Mouse (Mus musculus) CH12.LX (cell line): ENCODE measurements around the gene Ccdc62. TPM values are rescaled to one million over a fixed set of nuclear protein-coding genes. Genes with fewer than 3 reads are reported as not detected.

ENCODE experiments used
- DNase-seq: peaks from one replicate; pipeline ENCODE4 v3.0.0-alpha.2; 2013; ENCODE audit errors: extremely low read depth
- H3K27ac ChIP-seq: 2 replicates; pipeline ENCODE4 v1.5.1; 2012; ENCODE audit warnings: low read depth, mild to moderate bottlenecking, control low read depth, moderate library complexity; ENCODE audit not compliant: insufficient read depth
- H3K27me3 ChIP-seq: replicated peaks from 2 replicates; pipeline ENCODE3; 2012; ENCODE audit warnings: inconsistent platforms
- H3K36me3 ChIP-seq, 2 experiments: replicated peaks in 1 of 2; 2 replicates each; pipeline versions ENCODE3 to v1.6.1; 2012; ENCODE audit warnings: inconsistent platforms in 1 of 2, low read length in 1 of 2, mild to moderate bottlenecking in 1 of 2, mixed read lengths in 1 of 2, moderate library complexity in 1 of 2; ENCODE audit not compliant: control insufficient read depth in 1 of 2, insufficient read depth in 1 of 2
- H3K4me1 ChIP-seq, 2 experiments: 2 replicates each; pipeline ENCODE4 v1.6.1; 2012; ENCODE audit warnings: inconsistent platforms in 1 of 2, moderate library complexity in 1 of 2; ENCODE audit not compliant: insufficient read depth in 2 of 2, control insufficient read depth in 1 of 2
- H3K4me2 ChIP-seq: 2 replicates; pipeline ENCODE4 v1.6.1; 2012; ENCODE audit warnings: low read depth, mild to moderate bottlenecking, control low read depth; ENCODE audit not compliant: poor library complexity, insufficient read depth, severe bottlenecking
- H3K4me3 ChIP-seq, 3 experiments: fragments of 150-350 bp in 1 of 3; sonication (generic) in 1 of 3; replicated peaks in 1 of 3; 2 replicates each; pipeline versions ENCODE3 to v1.5.1; 2011 to 2012; ENCODE audit warnings: low read depth in 2 of 3, low read length in 2 of 3, mild to moderate bottlenecking in 2 of 3, moderate library complexity in 2 of 3, control low read depth in 1 of 3, improper control_type of control experiment in 1 of 3, inconsistent platforms in 1 of 3, mixed read lengths in 1 of 3; ENCODE audit not compliant: poor library complexity in 1 of 3
- H3K79me2 ChIP-seq: replicated peaks from 2 replicates; pipeline ENCODE4 v1.6.1; 2012; ENCODE audit warnings: mild to moderate bottlenecking, moderate library complexity; ENCODE audit not compliant: control insufficient read depth, poor library complexity, insufficient read depth, severe bottlenecking; ENCODE audit errors: extremely low read depth
- H3K9ac ChIP-seq: 2 replicates; pipeline ENCODE4 v1.6.1; 2012; ENCODE audit warnings: low read depth, mild to moderate bottlenecking, control low read depth, moderate library complexity; ENCODE audit not compliant: insufficient read depth
- H3K9me3 ChIP-seq: replicated peaks from 2 replicates; pipeline ENCODE3; 2012; ENCODE audit warnings: low read length, inconsistent platforms, mixed read lengths
- BHLHE40 ChIP-seq: IDR thresholded peaks from 2 replicates; pipeline ENCODE4 v1.6.1; 2011; ENCODE audit warnings: mild to moderate bottlenecking, low read depth, low read length, improper control_type of control experiment
- CHD1 ChIP-seq: IDR thresholded peaks from 2 replicates; pipeline ENCODE4 v1.6.1; 2012; ENCODE audit warnings: low read depth, low read length, improper control_type of control experiment, inconsistent platforms
- CHD2 ChIP-seq: IDR thresholded peaks from 2 replicates; pipeline ENCODE4 v1.6.1; 2011; ENCODE audit warnings: low read length, improper control_type of control experiment
- CTCF ChIP-seq, 2 experiments: IDR thresholded peaks in 1 of 2; conservative IDR thresholded peaks in 1 of 2; 2 replicates each; pipeline ENCODE4 v1.5.1; 2011 to 2012; ENCODE audit warnings: low read depth in 2 of 2, low read length in 2 of 2, improper control_type of control experiment in 1 of 2, inconsistent platforms in 1 of 2, mild to moderate bottlenecking in 1 of 2, moderate library complexity in 1 of 2
- E2F4 ChIP-seq: IDR thresholded peaks from 2 replicates; pipeline ENCODE4 v1.6.1; 2011; ENCODE audit warnings: low read depth, low read length, improper control_type of control experiment; ENCODE audit not compliant: insufficient replicate concordance
- ELF1 ChIP-seq: IDR thresholded peaks from 2 replicates; pipeline ENCODE4 v1.6.1; 2014; ENCODE audit warnings: low read depth, mild to moderate bottlenecking, inconsistent platforms, low read length, improper control_type of control experiment
- EP300 ChIP-seq: IDR thresholded peaks from 2 replicates; pipeline ENCODE4 v1.6.1; 2011; ENCODE audit warnings: low read length, improper control_type of control experiment
- ETS1 ChIP-seq: conservative IDR thresholded peaks from 2 replicates; pipeline ENCODE4 v1.6.1; 2012; ENCODE audit warnings: low read depth, mild to moderate bottlenecking, inconsistent platforms, low read length, improper control_type of control experiment, moderate library complexity
- GABPA ChIP-seq: IDR thresholded peaks from 2 replicates; pipeline ENCODE4 v1.6.1; 2012; ENCODE audit warnings: low read depth, low read length, improper control_type of control experiment, inconsistent platforms; ENCODE audit not compliant: insufficient replicate concordance
- HCFC1 ChIP-seq: IDR thresholded peaks from 2 replicates; pipeline ENCODE4 v1.6.1; 2012; ENCODE audit warnings: low read depth, mild to moderate bottlenecking, inconsistent platforms, low read length, improper control_type of control experiment
- IRF4 ChIP-seq: IDR thresholded peaks from 2 replicates; pipeline ENCODE4 v1.6.1; 2014; ENCODE audit warnings: low read depth, mild to moderate bottlenecking, inconsistent platforms, low read length, improper control_type of control experiment
- JUN ChIP-seq: IDR thresholded peaks from 2 replicates; pipeline ENCODE4 v1.6.1; 2011; ENCODE audit warnings: low read depth, mild to moderate bottlenecking, low read length, improper control_type of control experiment, moderate library complexity; ENCODE audit not compliant: insufficient read depth
- JUND ChIP-seq: conservative IDR thresholded peaks from 2 replicates; pipeline ENCODE4 v1.6.1; 2011; ENCODE audit warnings: low read depth, low read length, improper control_type of control experiment
- KAT2A ChIP-seq: IDR thresholded peaks from 2 replicates; pipeline ENCODE4 v1.6.1; 2012; ENCODE audit warnings: low read length, improper control_type of control experiment, inconsistent platforms; ENCODE audit not compliant: insufficient replicate concordance
- MAFK ChIP-seq: IDR thresholded peaks from 2 replicates; pipeline ENCODE4 v1.6.1; 2011; ENCODE audit warnings: low read length, improper control_type of control experiment; ENCODE audit not compliant: insufficient replicate concordance
- MAX ChIP-seq: IDR thresholded peaks from 2 replicates; pipeline ENCODE4 v1.6.1; 2011; ENCODE audit warnings: low read length, improper control_type of control experiment
- MAZ ChIP-seq: IDR thresholded peaks from 2 replicates; pipeline ENCODE4 v1.6.1; 2012; ENCODE audit warnings: low read depth, mild to moderate bottlenecking, inconsistent platforms, low read length, improper control_type of control experiment, moderate library complexity
- MEF2A ChIP-seq: IDR thresholded peaks from 2 replicates; pipeline ENCODE4 v1.6.1; 2014; ENCODE audit warnings: low read depth, mild to moderate bottlenecking, inconsistent platforms, low read length, improper control_type of control experiment, borderline replicate concordance
- MXI1 ChIP-seq: IDR thresholded peaks from 2 replicates; pipeline ENCODE4 v1.6.1; 2011; ENCODE audit warnings: mild to moderate bottlenecking, low read depth, low read length, improper control_type of control experiment
- MYC ChIP-seq: IDR thresholded peaks from 2 replicates; pipeline ENCODE4 v1.6.1; 2011; ENCODE audit warnings: low read depth, mild to moderate bottlenecking, improper control_type of control experiment, low read length
- NELFE ChIP-seq: IDR thresholded peaks from 2 replicates; pipeline ENCODE4 v1.6.1; 2011; ENCODE audit warnings: low read depth, low read length, improper control_type of control experiment
- NRF1 ChIP-seq: IDR thresholded peaks from 2 replicates; pipeline ENCODE4 v1.6.1; 2014; ENCODE audit warnings: low read depth, mild to moderate bottlenecking, inconsistent platforms, low read length, improper control_type of control experiment, moderate library complexity
- PAX5 ChIP-seq: IDR thresholded peaks from 2 replicates; pipeline ENCODE4 v1.6.1; 2012; ENCODE audit warnings: low read length, inconsistent platforms, mixed read lengths
- POLR2A ChIP-seq: IDR thresholded peaks from 2 replicates; pipeline ENCODE4 v1.6.1; 2011; ENCODE audit warnings: low read depth, mild to moderate bottlenecking, improper control_type of control experiment, low read length
- POLR2AphosphoS2 ChIP-seq: IDR thresholded peaks from 2 replicates; pipeline ENCODE4 v1.6.1; 2011; ENCODE audit warnings: low read depth, low read length, improper control_type of control experiment
- RAD21 ChIP-seq: IDR thresholded peaks from 2 replicates; pipeline ENCODE4 v1.6.1; 2011; ENCODE audit warnings: low read depth, mild to moderate bottlenecking, low read length, improper control_type of control experiment, moderate library complexity
- RCOR1 ChIP-seq: conservative IDR thresholded peaks from 2 replicates; pipeline ENCODE4 v1.6.1; 2012; ENCODE audit warnings: low read depth, mild to moderate bottlenecking, inconsistent platforms, low read length, improper control_type of control experiment
- SIN3A ChIP-seq: IDR thresholded peaks from 2 replicates; pipeline ENCODE4 v1.6.1; 2012; ENCODE audit warnings: low read length, improper control_type of control experiment, inconsistent platforms
- SMC3 ChIP-seq: IDR thresholded peaks from 2 replicates; pipeline ENCODE4 v1.6.1; 2011; ENCODE audit warnings: low read depth, low read length, improper control_type of control experiment
- TBP ChIP-seq: conservative IDR thresholded peaks from 2 replicates; pipeline ENCODE4 v1.6.1; 2011; ENCODE audit warnings: low read depth, low read length, improper control_type of control experiment
- TCF12 ChIP-seq: IDR thresholded peaks from 2 replicates; pipeline ENCODE4 v1.6.1; 2014; ENCODE audit warnings: low read depth, mild to moderate bottlenecking, inconsistent platforms, low read length, improper control_type of control experiment
- UBTF ChIP-seq: IDR thresholded peaks from 2 replicates; pipeline ENCODE4 v1.6.1; 2012; ENCODE audit warnings: low read depth, mild to moderate bottlenecking, inconsistent platforms, low read length, improper control_type of control experiment, moderate library complexity
- USF1 ChIP-seq: IDR thresholded peaks from 2 replicates; pipeline ENCODE4 v1.6.1; 2014; ENCODE audit warnings: low read depth, mild to moderate bottlenecking, inconsistent platforms, low read length, improper control_type of control experiment
- USF2 ChIP-seq: conservative IDR thresholded peaks from 2 replicates; pipeline ENCODE4 v1.6.1; 2011; ENCODE audit warnings: low read depth, low read length, improper control_type of control experiment
- ZC3H11A ChIP-seq: IDR thresholded peaks from 2 replicates; pipeline ENCODE4 v1.6.1; 2012; ENCODE audit warnings: low read depth, mild to moderate bottlenecking, inconsistent platforms, low read length, improper control_type of control experiment
- ZKSCAN1 ChIP-seq: IDR thresholded peaks from 2 replicates; pipeline ENCODE4 v1.6.1; 2012; ENCODE audit warnings: low read depth, inconsistent platforms, low read length, improper control_type of control experiment, borderline replicate concordance
- ZMIZ1 ChIP-seq: IDR thresholded peaks from 2 replicates; pipeline ENCODE4 v1.6.1; 2012; ENCODE audit warnings: low read depth, mild to moderate bottlenecking, inconsistent platforms, low read length, improper control_type of control experiment
- ZNF384 ChIP-seq: IDR thresholded peaks from 2 replicates; pipeline ENCODE4 v1.6.1; 2012; ENCODE audit warnings: low read depth, low read length, improper control_type of control experiment, inconsistent platforms
- dilution Hi-C: fragments of 300-500 bp; cut with MboI; formaldehyde crosslinking; loops from 2 replicates; pipeline ENCODE4 v1.14.3; 2020; ENCODE audit warnings: low sequenced_read_pairs; ENCODE audit not compliant: extremely low pct_unique_long_range_greater_than_20kb, extremely low pct_ligation_motif_present
- in situ Hi-C: fragments of 300-500 bp; cut with MboI; formaldehyde crosslinking; loops from 3 replicates; pipeline ENCODE4 v1.14.3; 2019; ENCODE audit warnings: low sequenced_read_pairs, low pct_ligation_motif_present, low pct_unique_long_range_greater_than_20kb, mixed read lengths
- polyA plus RNA-seq: library from polyadenylated mRNA; unstranded; fragments of >175 nt; gene quantifications from 2 replicates; pipeline ENCODE4 v1.2.1, GENCODE M21; 2012; ENCODE audit warnings: low read depth; ENCODE audit not compliant: insufficient read length
- total RNA-seq, 2 experiments: library from RNA; depleted of rRNA; stranded (reverse); fragments of 300-350 nt in 1 of 2; fragments of >200 nt in 1 of 2; gene quantifications; 2 replicates each; pipeline ENCODE4 v1.2.3; 2012 to 2014

Gene Ccdc62
- total and polyA plus RNA-seq, 3 experiments: 1.6 to 5.3 (median 2.0) TPM

DNA sequence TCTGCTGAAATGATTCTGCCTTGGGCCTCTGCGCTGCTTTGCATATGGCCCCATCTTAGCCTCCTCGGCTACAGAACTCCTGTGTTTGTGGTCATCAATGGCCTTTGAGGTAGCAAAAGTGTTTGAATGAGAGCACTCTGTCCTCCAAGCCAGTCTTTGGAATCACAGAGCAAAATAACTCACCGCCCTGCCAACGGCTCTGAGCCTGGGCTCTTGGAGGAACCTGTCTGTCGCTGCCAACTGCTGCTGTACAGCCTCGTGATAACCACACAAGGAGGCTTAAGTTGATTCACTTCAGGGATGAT is 50.7 kb downstream of the Ccdc62 start:
- peak overlapping the region; percentile 97 for H3K4me2 ChIP-seq
- no peaks in the 10 kb centered on the region for H3K9me3 ChIP-seq
- no peak overlapping the region for H3K4me3 ChIP-seq
- no peak for TF ChIP-seq POLR2AphosphoS2
- TF ChIP-seq BHLHE40: peak; percentile 75
- TF ChIP-seq NRF1: no peak
- TF ChIP-seq MAX: no peak
- no peak for TF ChIP-seq ZKSCAN1
- TF ChIP-seq MEF2A: peak; percentile 81
- no peak; the same call in 1 of the 2 replicates for TF ChIP-seq HCFC1
- TF ChIP-seq CTCF (conservative IDR thresholded peaks at IDR 0.05 in 1 of 2, IDR thresholded peaks at IDR 0.05 in 1 of 2; ENCODE audit: low read depth in 2 of 2, low read length in 2 of 2): no peak
- no peak for TF ChIP-seq ZC3H11A
- no peak for TF ChIP-seq NELFE
- peak; percentile 90 for TF ChIP-seq TCF12
- no peak for TF ChIP-seq RAD21
- TF ChIP-seq MYC: no peak
- no peak for TF ChIP-seq ZNF384
- TF ChIP-seq MAFK: peak; percentile 52; the same call in 1 of the 2 replicates
- TF ChIP-seq ZMIZ1: no peak
- TF ChIP-seq SMC3: no peak
- peak; percentile 86; the same call in 1 of the 2 replicates for TF ChIP-seq ELF1
- TF ChIP-seq ETS1: peak; percentile 54
- no peak; the same call in 1 of the 2 replicates for TF ChIP-seq MAZ
- no peak for TF ChIP-seq GABPA
- no peak for TF ChIP-seq USF1
- TF ChIP-seq CHD2: no peak; the same call in 1 of the 2 replicates
- TF ChIP-seq JUN: no peak
- TF ChIP-seq POLR2A: no peak; the same call in 1 of the 2 replicates
- no peak for TF ChIP-seq E2F4
- peak; percentile 69 for TF ChIP-seq IRF4
- TF ChIP-seq CHD1: 0 out of 2 replicates have a peak, but pooled peaks have one; percentile 51
- TF ChIP-seq MXI1: no peak
- no peak for TF ChIP-seq KAT2A
- TF ChIP-seq RCOR1: no peak; the same call in 1 of the 2 replicates
- TF ChIP-seq SIN3A: peak; percentile 83
- no peak for TF ChIP-seq JUND
- peak; percentile 76 for TF ChIP-seq EP300
- TF ChIP-seq UBTF: no peak
- no peak for TF ChIP-seq TBP
- TF ChIP-seq PAX5: no peak
- TF ChIP-seq USF2: no peak
- H3K9ac ChIP-seq: peak overlapping the region; percentile 49
- no peaks in the 10 kb centered on the region for H3K27me3 ChIP-seq
- peak overlapping the region; percentile 99 for H3K27ac ChIP-seq
- peaks cover 94% of the 10 kb centered on the region for H3K79me2 ChIP-seq
- in situ Hi-C loops: no loop called here
- peak; percentile 80 for DNase-seq
- dilution Hi-C loops: no loop called here
- H3K36me3 ChIP-seq: peaks cover 11 to 42% of the 10 kb centered on the region in 2 experiments
- peaks cover 65 to 97% of the 10 kb centered on the region in 2 experiments for H3K4me1 ChIP-seq
